Mouse (Mus musculus) stomach, postnatal 0 days (tissue): ENCODE results near the gene Tmem54.

Source experiments
- CTCF ChIP-seq: IDR thresholded peaks from 2 replicates; pipeline ENCODE4 v1.5.1; 2016; ENCODE audit warnings: antibody characterized with exemption, low read depth, mild to moderate bottlenecking, moderate library complexity
- EP300 ChIP-seq: optimal IDR thresholded peaks from 2 replicates; pipeline ENCODE3; 2016; ENCODE audit warnings: antibody characterized with exemption

DNA sequence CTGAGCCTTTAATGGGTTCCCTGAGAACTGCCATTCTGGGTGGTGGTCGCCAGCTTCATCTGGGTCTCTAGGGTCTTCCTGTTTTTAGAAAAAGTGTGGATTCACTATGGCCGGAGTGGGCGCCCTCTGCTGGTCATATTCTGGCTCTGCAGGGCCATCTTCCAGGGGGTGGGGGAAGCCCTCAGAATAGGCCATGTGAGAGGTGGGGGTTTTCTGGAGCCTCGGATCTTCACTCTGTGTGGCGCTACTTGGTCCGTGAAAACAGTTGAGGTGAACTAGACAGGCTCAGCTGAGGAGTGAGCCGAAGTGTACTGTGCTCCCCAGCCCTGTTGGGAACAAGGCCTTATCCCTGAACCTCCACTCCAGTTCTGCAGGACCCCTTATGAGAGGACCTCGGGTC, 24.8 kb downstream of the Tmem54 start:
- peak; percentile 85 for TF ChIP-seq CTCF
- TF ChIP-seq EP300: no peak
